Mouse (Mus musculus) midbrain, postnatal 0 days (tissue): ENCODE data around the gene Slc29a2. TPM values are rescaled to one million over a fixed set of nuclear protein-coding genes. Genes with fewer than 3 reads are reported as not detected.

Source experiments
- ATAC-seq: fragments of 200-750 bp; cut with Nextera tagmentation; 2 replicates; pipeline ENCODE4 v1.8.0; 2017; ENCODE audit warnings: moderate number of reproducible peaks, mild to moderate bottlenecking, moderate TSS enrichment, moderate library complexity; ENCODE audit not compliant: low FRiP score
- DNase-seq: peaks from one replicate; pipeline ENCODE4 v3.0.0-alpha.2; 2015; ENCODE audit warnings: low spot score
- H3K27ac ChIP-seq: fragments of 300-500 bp; sonication (generic); 2 replicates; pipeline ENCODE4 v1.5.1; 2014; ENCODE audit warnings: low read depth, mild to moderate bottlenecking, low read length, mixed read lengths
- H3K27me3 ChIP-seq: fragments of 300-500 bp; sonication (generic); 2 replicates; pipeline ENCODE4 v1.6.1; 2014; ENCODE audit warnings: low read length, control low read depth, mixed read lengths; ENCODE audit not compliant: insufficient read depth
- H3K36me3 ChIP-seq: fragments of 300-500 bp; sonication (generic); 2 replicates; pipeline ENCODE4 v1.6.1; 2014; ENCODE audit warnings: low read length, control low read depth, mixed read lengths; ENCODE audit not compliant: insufficient read depth
- H3K4me1 ChIP-seq: fragments of 300-500 bp; sonication (generic); 2 replicates; pipeline ENCODE4 v1.6.1; 2014; ENCODE audit warnings: mild to moderate bottlenecking, control low read depth, antibody characterized with exemption, low read length, mixed read lengths; ENCODE audit not compliant: insufficient read depth
- H3K4me2 ChIP-seq: fragments of 300-500 bp; sonication (generic); 2 replicates; pipeline ENCODE4 v1.6.1; 2014; ENCODE audit warnings: low read depth, mild to moderate bottlenecking, low read length, mixed read lengths; ENCODE audit not compliant: poor library complexity, severe bottlenecking
- H3K4me3 ChIP-seq: fragments of 300-500 bp; sonication (generic); 2 replicates; pipeline ENCODE4 v1.5.1; 2014; ENCODE audit warnings: low read depth, mild to moderate bottlenecking, low read length, moderate library complexity
- H3K9ac ChIP-seq: fragments of 300-500 bp; sonication (generic); replicated peaks from 2 replicates; pipeline ENCODE4 v1.6.1; 2014; ENCODE audit warnings: mild to moderate bottlenecking, low read length, moderate library complexity, mixed read lengths; ENCODE audit not compliant: poor library complexity, severe bottlenecking
- H3K9me3 ChIP-seq: fragments of 300-500 bp; sonication (generic); 2 replicates; pipeline ENCODE4 v1.6.1; 2016; ENCODE audit warnings: low read length, control low read depth
- CTCF ChIP-seq: IDR thresholded peaks from 2 replicates; pipeline ENCODE4 v1.5.1; 2016; ENCODE audit warnings: antibody characterized with exemption, mild to moderate bottlenecking
- WGBS: fragments of 180-500 bp; shearing (Covaris S2); extraction: QIAGEN DNeasy Blood & Tissue Kit; methylation state at CpG from one replicate; pipeline ENCODE4 v1.1.7; 2014; 5-methylcytosine and 5-hydroxymethylcytosine counted together
- polyA plus RNA-seq: library from polyadenylated mRNA; unstranded; fragments of >200 nt; fragmentation: Nextera tagmentation; extraction: Ambion mirVana; gene quantifications from 2 replicates; pipeline ENCODE4 v1.2.1, GENCODE M21; 2015
- total RNA-seq: library from RNA; depleted of rRNA; stranded (reverse); fragments of >200 nt; gene quantifications from 2 replicates; pipeline ENCODE4 v1.2.3, GENCODE M21; 2014

Gene Slc29a2
- total and polyA plus RNA-seq, 2 experiments from 2014 or later: 19.1 to 30.2 TPM

GRCm38 (mm10) chr19:4990716-4991115 lies 32.9 kb upstream of the Slc29a2 start:
- Histone ChIP-seq H3K9me3 (no peaks in the 10 kb centered on the region), H3K4me3 (peak overlapping the region; percentile 26), H3K4me1 (peaks cover 23% of the 10 kb centered on the region; the same call in 1 of the 2 replicates), H3K27me3 (peaks cover 9% of the 10 kb centered on the region), H3K9ac (0 out of 2 replicates have a peak overlapping the region, but pooled peaks have one; percentile 24), H3K36me3 (peaks cover 14% of the 10 kb centered on the region), H3K27ac (no peak overlapping the region), H3K4me2 (peak overlapping the region; percentile 74)
- DNase-seq (peak; percentile 21), ATAC-seq (0 out of 2 replicates have a peak, but pooled peaks have one; percentile 26)
- WGBS: 2% methylated on average over 15 of the region's 22 CpGs
- no peak for TF ChIP-seq CTCF

- no peak overlapping the region for H3K27ac ChIP-seq
- ATAC-seq: no peak
- H3K9me3 ChIP-seq: no peaks in the 10 kb centered on the region
- no peak overlapping the region for H3K4me3 ChIP-seq
- WGBS: 16% methylated on average over 8 of the region's 8 CpGs
- H3K4me1 ChIP-seq: peaks cover 25% of the 10 kb centered on the region; the same call in 1 of the 2 replicates
- no peak overlapping the region for H3K9ac ChIP-seq
- H3K27me3 ChIP-seq: no peaks in the 10 kb centered on the region
- DNase-seq: no peak
- no peak overlapping the region for H3K4me2 ChIP-seq
- no peaks in the 10 kb centered on the region for H3K36me3 ChIP-seq
- no peak for TF ChIP-seq CTCF
These were observed 31.3 kb upstream of the Slc29a2 start for GRCm38 (mm10) chr19:4992371-4992770.

GRCm38 (mm10) chr19:4992904-4993303 lies 30.8 kb upstream of the Slc29a2 start:
- no peak for ATAC-seq
- Histone ChIP-seq H3K9me3 (no peaks in the 10 kb centered on the region), H3K27ac (no peak overlapping the region; the same call in 1 of the 2 replicates), H3K36me3 (no peaks in the 10 kb centered on the region), H3K9ac (no peak overlapping the region), H3K4me2 (peak overlapping the region; percentile 34), H3K4me1 (peaks cover 30% of the 10 kb centered on the region; the same call in 1 of the 2 replicates), H3K27me3 (no peaks in the 10 kb centered on the region), H3K4me3 (no peak overlapping the region)
- peak; percentile 79 for DNase-seq
- 3% methylated on average over 9 of the region's 9 CpGs for WGBS
- peak; percentile 35; the same call in 1 of the 2 replicates for TF ChIP-seq CTCF

- ATAC-seq (no peak), DNase-seq (peak; percentile 77)
- peak overlapping the region; percentile 79 for H3K27ac ChIP-seq
- no peaks in the 10 kb centered on the region for H3K9me3 ChIP-seq
- TF ChIP-seq CTCF: no peak
- H3K4me3 ChIP-seq: no peak overlapping the region; the same call in 1 of the 2 replicates
- no peaks in the 10 kb centered on the region for H3K27me3 ChIP-seq
- H3K36me3 ChIP-seq: no peaks in the 10 kb centered on the region
- peak overlapping the region; percentile 20 for H3K4me2 ChIP-seq
- WGBS: 17% methylated on average over 5 of the region's 5 CpGs
- no peak overlapping the region for H3K9ac ChIP-seq
- H3K4me1 ChIP-seq: peaks cover 34% of the 10 kb centered on the region
These were observed 29.6 kb upstream of the Slc29a2 start for GRCm38 (mm10) chr19:4994043-4994442.

GRCm38 (mm10) chr19:4999445-5000140 lies 24.1 kb upstream of the Slc29a2 start:
- Histone ChIP-seq H3K27ac (no peak overlapping the region), H3K4me2 (peak overlapping the region; percentile 33), H3K9ac (peak overlapping the region; percentile 19; the same call in 1 of the 2 replicates), H3K36me3 (no peaks in the 10 kb centered on the region), H3K4me3 (no peak overlapping the region), H3K27me3 (no peaks in the 10 kb centered on the region), H3K4me1 (peaks cover 41% of the 10 kb centered on the region), H3K9me3 (no peaks in the 10 kb centered on the region)
- no peak for DNase-seq
- no peak for TF ChIP-seq CTCF
- WGBS: 71% methylated on average over 6 of the region's 6 CpGs
- ATAC-seq: no peak

- H3K27me3 ChIP-seq: no peaks in the 10 kb centered on the region
- H3K9ac ChIP-seq: peak overlapping the region; percentile 60
- peak overlapping the region; percentile 71 for H3K4me2 ChIP-seq
- no peaks in the 10 kb centered on the region for H3K36me3 ChIP-seq
- DNase-seq (peak; percentile 96), ATAC-seq (peak; percentile 97)
- TF ChIP-seq CTCF: peak; percentile 92
- H3K9me3 ChIP-seq: no peaks in the 10 kb centered on the region
- H3K4me3 ChIP-seq: peak overlapping the region; percentile 35
- H3K4me1 ChIP-seq: peaks cover 37% of the 10 kb centered on the region
- under 1% methylated on average over 39 of the region's 39 CpGs for whole genome bisulfite sequencing
- peak overlapping the region; percentile 89 for H3K27ac ChIP-seq
These were observed 21.8 kb upstream of the Slc29a2 start for GRCm38 (mm10) chr19:5001666-5002406.
